In the genomic region with DNA sequence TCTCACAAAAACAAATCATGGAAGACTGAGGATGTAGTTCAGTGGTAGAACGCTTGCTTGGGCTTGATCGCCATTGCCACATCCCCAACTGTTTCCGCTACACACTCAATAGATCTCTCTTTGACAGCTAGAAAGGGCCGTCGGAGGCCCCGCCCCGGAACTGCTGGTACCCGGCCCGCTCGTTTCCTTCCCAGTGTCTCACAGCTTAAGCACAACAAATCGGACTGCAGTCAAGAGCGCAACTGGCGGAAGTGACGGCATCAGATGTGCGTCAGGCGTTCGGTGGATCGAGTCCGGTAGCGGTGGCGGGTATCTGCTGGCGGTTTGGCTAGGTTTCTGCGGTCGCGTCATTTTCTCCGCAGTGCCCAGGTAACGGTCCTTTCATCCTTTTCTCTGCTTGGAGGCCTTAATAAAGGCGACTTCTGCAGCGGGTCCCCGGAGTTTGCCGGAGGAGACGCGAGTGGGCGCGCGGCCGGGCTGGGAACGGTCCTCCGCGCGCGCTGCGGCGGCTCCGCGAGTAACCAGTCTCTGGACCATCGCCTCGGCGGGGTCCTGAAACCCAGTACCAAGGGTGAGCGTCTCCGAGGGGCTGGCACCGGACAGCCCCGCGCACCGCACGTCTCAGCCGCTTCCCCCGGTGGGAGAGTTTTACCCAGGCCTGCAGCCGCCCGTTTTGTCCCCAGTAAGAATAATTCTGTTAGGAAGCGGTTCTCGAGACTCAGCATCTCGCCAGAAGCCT, we compare ENCODE assay signal across 8 mouse cellular contexts. TPM values are rescaled to one million over a fixed set of nuclear protein-coding genes. Genes with fewer than 3 reads are reported as not detected.
DNase-seq lines count a peak whose midpoint lies in the region; ATAC-seq lines count a peak whose summit lies in the region.

Gene Psmb1 (minus strand): TSS at position 96 of the 739 bp plus-strand sequence.
Gene Tbp (plus strand): TSS at position 233 of the 739 bp plus-strand sequence.

- no peaks in the 10 kb centered on the region for H3K27me3 ChIP-seq in intestine, embryonic 14.5 days (replicated peaks; ENCODE audit: control insufficient read depth, insufficient read depth, low read length)

- H3K9ac ChIP-seq in intestine, embryonic 14.5 days (ENCODE audit: low read length), result peak within 1 kb of the TSS; percentile 88

- peak; percentile 94 to 95 for DNase-seq in adrenal gland, adult 18-20 months (ENCODE audit: low spot score in 2 of 2)
- DNase-seq in embryo, embryonic 11 days, result peak; percentile 98
- DNase-seq in gastrocnemius, postnatal 25 days, result peak; percentile 97
- peak; percentile 98 for DNase-seq in intestine, embryonic 14.5 days (ENCODE audit: low spot score)
- DNase-seq in left cerebral cortex, postnatal 14 days (ENCODE audit: low spot score in 2 of 2), result peak; percentile 98
- peak; percentile 98 for DNase-seq in mesoderm, embryonic 11.5 days (ENCODE audit: low read depth, low spot score)
- peak; percentile 98 for DNase-seq in right cerebral cortex, postnatal 36 days (ENCODE audit: low spot score in 2 of 2)
- peak; percentile 95 for DNase-seq in yolk sac, embryonic 10.5 days (ENCODE audit: low spot score)

- peaks cover 30% of the 10 kb centered on the region for H3K4me1 ChIP-seq in intestine, embryonic 14.5 days (replicated peaks; ENCODE audit: control insufficient read depth, insufficient read depth, low read length)

- H3K27ac ChIP-seq in intestine, embryonic 14.5 days (ENCODE audit: low read depth), result peak within 1 kb of the TSS; percentile 90

- H3K9me3 ChIP-seq in intestine, embryonic 14.5 days (ENCODE audit: control insufficient read depth, low read length), result no peaks in the 10 kb centered on the region

- H3K4me3 ChIP-seq in intestine, embryonic 14.5 days (ENCODE audit: low read depth, low read length), result peak within 1 kb of the TSS; percentile 91

- intact Hi-C loops in left cerebral cortex, postnatal 14 days (cut with DNase I), result no loop called here

- WGBS in intestine, embryonic 14.5 days, result under 1% methylated on average over 63 of the region's 63 CpGs

- H3K4me2 ChIP-seq in intestine, embryonic 14.5 days (ENCODE audit: low read length), result peak within 1 kb of the TSS; percentile 70

- H3K36me3 ChIP-seq in intestine, embryonic 14.5 days (ENCODE audit: control insufficient read depth, insufficient read depth, low read length), result peaks cover 26% of the 10 kb centered on the region

- ATAC-seq in intestine, embryonic 14.5 days (replicated peaks; ENCODE audit: low FRiP score, low TSS enrichment, low read depth), result peak; percentile 93

RNA-seq across cellular contexts. Expression of gene Psmb1, which starts in this region (rescaled TPM):
- 100 to 1,000 TPM; 166 to 169 TPM for total RNA-seq in adrenal gland, adult 18-20 months (2021)
- 100 to 1,000 TPM in 1 of 2 experiments, 10 to 100 TPM in 1; 84.4 to 104 TPM for total RNA-seq in gastrocnemius, postnatal 25 days (2021)
- 265 and 270 TPM in 2 replicates for polyA plus RNA-seq in intestine, embryonic 14.5 days (2014; fragmentation: Nextera tagmentation; extraction: Ambion mirVana)
- total RNA-seq in left cerebral cortex, postnatal 14 days (2021), result 100 to 1,000 TPM; 124 to 125 TPM

RNA-seq across cellular contexts. Expression of gene Tbp, which starts in this region (rescaled TPM):
- 10 to 100 TPM; 24.2 to 31.8 TPM for total RNA-seq in adrenal gland, adult 18-20 months (2021)
- total RNA-seq in gastrocnemius, postnatal 25 days (2021), result 1 to 10 TPM; 7.0 to 7.7 TPM
- polyA plus RNA-seq in intestine, embryonic 14.5 days (2014; fragmentation: Nextera tagmentation; extraction: Ambion mirVana), result 52.4 and 56.8 TPM in 2 replicates
- 10 to 100 TPM; 25.3 to 31.0 TPM for total RNA-seq in left cerebral cortex, postnatal 14 days (2021)

Comparison
In these comparisons a context has a peak if more than half of its experiments do, and no peak if none do; other contexts are left out.
1. Peak in every context shown above with its lines: DNase-seq, ATAC-seq, H3K4me3 ChIP-seq and H3K27ac ChIP-seq.